Mouse (Mus musculus) common myeloid progenitor, adult 5-6 weeks (primary cell): Measurements from ENCODE around the gene Tfb2m. TPM values are rescaled to one million over a fixed set of nuclear protein-coding genes. Genes with fewer than 3 reads are reported as not detected.

Experiments used
- ATAC-seq: replicated peaks from 2 replicates; pipeline ENCODE4 v1.8.0; 2016; ENCODE audit warnings: low read depth, mild to moderate bottlenecking, moderate TSS enrichment, inconsistent platforms; ENCODE audit not compliant: poor library complexity, severe bottlenecking
- total RNA-seq: library from RNA; stranded (forward); fragments of 200-1000, 187-1606 nt; gene quantifications from 2 replicates; pipeline ENCODE4 v1.2.3, GENCODE M21; 2017

The Tfb2m gene
- total RNA-seq, 1 experiment from 2014 or later, result 41.3 TPM

- peak; percentile 63 for ATAC-seq
These were observed 14.9 kb upstream of the Tfb2m start for GRCm38 (mm10) chr1:179560845-179561430.

DNA sequence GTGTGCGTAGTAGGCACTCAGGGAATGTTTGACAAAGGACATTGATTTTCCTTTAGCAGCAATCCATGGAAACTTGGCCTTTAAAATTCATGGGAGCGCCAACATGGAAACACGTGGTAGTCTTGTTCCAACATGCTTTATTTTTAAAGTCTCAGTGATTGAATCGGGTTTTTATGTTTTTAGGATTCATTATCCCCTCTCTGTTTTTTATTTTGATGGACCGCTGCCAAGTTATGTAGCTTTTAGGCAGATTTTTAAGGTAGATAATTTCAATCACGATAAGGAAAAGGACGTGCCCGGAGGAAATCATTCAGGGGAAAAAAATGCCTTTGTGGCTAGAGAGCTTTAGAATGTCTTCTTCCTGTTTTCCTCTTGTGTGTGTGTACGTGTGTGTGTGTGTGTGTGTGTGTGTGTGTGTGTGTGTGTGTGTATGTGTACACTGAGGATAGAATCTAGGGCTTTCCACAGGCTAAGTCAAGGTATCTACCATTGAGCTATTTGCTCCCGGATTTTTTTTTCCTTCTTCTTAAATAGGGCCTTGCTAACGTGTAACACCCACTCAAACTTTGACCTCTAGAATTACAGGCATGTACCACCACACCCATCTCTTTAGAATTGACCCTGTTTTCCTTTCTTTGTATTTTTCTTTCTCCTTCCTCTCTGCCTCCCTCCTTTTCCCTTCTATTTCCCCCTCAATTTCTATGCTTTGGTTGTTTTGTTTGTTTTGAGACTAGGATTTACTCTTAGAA is 13.6 kb upstream of the Tfb2m start:
- ATAC-seq, result no peak

DNA sequence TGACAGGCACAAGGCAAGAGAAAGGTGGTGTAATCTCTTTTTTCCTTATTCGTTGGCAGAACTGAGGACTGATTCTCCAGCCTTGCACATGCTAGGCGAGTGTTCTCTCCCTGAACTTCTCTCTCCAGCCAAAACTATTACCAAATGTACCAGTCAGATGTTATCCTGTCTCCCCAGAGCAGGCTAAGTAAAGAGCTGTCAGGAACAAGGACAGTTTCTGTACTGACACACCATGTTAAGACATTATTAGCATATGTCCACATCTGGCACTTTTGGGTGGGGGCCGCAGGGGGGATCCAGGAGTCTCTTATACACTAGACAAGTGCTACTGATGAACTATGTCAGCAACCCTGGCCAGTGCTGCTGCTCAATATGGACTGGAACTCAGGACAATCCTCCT is 10.9 kb upstream of the Tfb2m start:
- ATAC-seq, result no peak

- no peak for ATAC-seq
These were observed 7.9 kb upstream of the Tfb2m start for GRCm38 (mm10) chr1:179553949-179554347.

GRCm38 (mm10) chr1:179553197-179553948 is 7.3 kb upstream of the Tfb2m start:
- ATAC-seq, result no peak

DNA sequence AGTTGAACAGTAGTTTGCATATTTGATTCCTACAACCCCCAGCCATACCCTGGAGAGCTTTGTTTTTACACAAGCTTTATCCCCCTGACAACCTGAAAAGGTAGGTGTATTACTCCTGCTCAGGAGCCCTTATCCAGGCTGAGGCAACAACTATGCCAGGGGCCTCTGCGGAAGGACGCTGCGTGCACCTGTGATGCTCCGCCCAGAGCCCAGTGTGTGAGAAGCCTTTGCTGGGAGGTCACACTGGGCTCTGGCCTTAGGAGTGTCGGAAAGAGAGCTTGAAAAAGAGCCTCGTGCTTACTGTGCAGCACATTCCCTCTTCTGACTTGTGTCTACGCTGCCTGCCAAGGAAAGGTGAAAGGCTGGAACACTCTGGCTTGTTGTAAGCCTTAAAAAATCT is 6.7 kb upstream of the Tfb2m start:
- ATAC-seq, result no peak

DNA sequence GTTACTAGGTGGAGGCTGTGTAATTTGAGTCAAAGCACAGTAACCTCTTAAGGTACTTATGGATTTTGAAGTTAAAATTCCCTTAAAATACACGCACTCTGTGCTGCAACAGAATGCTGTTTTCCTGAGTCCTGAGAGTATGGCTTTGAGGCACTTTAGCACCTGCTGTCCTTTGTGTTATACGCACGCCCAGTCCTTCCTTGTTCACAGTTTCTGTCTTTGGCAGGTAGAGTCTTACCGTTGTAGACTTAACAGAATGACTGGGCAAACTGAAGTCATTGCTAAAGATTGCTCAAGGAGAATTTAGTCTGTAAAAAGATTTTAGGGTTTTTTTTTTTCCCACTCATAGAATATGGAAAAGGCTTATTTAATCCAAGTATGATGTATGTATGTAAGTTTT is 5.9 kb upstream of the Tfb2m start:
- no peak for ATAC-seq

GRCm38 (mm10) chr1:179551336-179551735 is 5.3 kb upstream of the Tfb2m start:
- peak; percentile 59 for ATAC-seq

- no peak for ATAC-seq
These were observed 3.1 kb upstream of the Tfb2m start for GRCm38 (mm10) chr1:179548996-179549752.

- no peak for ATAC-seq
These were observed 2.2 kb upstream of the Tfb2m start for GRCm38 (mm10) chr1:179548220-179548619.

- no peak for ATAC-seq
These were observed 1.1 kb upstream of the Tfb2m start for GRCm38 (mm10) chr1:179547176-179547575.

- peak; percentile 53 for ATAC-seq
These were observed 467 bp upstream of the Tfb2m start for GRCm38 (mm10) chr1:179546551-179546917.

- no peak for ATAC-seq
These were observed 4.6 kb downstream of the Tfb2m start for GRCm38 (mm10) chr1:179541502-179541901.

DNA sequence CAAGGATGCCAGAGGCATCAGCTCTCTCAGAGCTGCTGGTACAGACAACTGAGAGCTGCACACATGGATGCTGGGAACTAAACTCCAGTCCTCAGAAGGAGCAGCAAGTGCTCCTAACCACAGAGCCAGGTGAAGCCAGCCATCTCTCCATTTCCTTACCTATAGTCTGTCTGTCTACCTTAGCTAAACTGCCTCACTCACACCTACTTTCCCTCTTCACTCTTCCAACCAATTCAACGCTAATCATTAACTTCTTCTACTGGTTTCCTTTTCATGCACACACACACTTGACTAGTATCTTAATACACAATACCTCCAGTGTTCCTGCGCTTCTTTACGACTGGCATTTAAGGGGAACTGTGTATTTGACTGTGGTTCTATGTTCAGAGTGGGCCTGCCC is 6.2 kb downstream of the Tfb2m start:
- no peak for ATAC-seq

DNA sequence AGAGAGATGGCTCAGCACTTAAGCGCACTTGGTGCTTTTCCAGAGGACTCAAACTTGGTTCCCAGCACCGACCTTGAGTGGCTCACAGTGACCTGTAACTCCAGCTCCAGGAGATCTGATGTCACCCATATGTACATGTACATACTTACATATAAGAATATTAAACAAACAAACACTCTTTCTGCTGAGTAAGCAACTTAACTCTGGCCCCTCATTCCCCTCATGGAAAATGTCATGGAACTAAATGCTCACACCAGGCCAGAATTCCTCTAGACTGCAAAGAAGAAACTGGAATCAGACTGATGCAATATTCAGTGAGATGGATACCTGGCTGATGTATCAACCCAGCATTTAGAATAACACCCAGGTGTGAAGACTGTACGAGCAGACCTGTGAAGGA is 7.0 kb downstream of the Tfb2m start:
- no peak for ATAC-seq

DNA sequence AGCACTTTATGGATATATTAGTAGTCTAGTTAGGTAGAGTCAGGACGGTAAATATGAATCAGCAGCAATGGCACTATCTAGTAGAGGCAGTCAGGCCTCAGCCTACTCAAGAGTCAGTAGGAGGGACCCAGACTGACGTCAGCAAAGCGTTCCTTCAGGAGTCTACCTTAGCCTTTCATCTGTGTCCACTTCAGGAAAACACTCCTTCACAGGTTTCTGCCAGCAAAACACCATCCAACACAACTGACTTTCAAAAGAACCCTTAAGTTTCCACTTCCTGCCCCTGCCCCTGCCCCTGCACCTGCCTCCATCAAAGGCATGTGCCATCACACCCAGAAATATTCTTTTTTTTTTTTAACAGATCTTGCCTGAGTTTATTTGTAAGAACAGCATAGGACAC is 26.2 kb downstream of the Tfb2m start:
- no peak for ATAC-seq

DNA sequence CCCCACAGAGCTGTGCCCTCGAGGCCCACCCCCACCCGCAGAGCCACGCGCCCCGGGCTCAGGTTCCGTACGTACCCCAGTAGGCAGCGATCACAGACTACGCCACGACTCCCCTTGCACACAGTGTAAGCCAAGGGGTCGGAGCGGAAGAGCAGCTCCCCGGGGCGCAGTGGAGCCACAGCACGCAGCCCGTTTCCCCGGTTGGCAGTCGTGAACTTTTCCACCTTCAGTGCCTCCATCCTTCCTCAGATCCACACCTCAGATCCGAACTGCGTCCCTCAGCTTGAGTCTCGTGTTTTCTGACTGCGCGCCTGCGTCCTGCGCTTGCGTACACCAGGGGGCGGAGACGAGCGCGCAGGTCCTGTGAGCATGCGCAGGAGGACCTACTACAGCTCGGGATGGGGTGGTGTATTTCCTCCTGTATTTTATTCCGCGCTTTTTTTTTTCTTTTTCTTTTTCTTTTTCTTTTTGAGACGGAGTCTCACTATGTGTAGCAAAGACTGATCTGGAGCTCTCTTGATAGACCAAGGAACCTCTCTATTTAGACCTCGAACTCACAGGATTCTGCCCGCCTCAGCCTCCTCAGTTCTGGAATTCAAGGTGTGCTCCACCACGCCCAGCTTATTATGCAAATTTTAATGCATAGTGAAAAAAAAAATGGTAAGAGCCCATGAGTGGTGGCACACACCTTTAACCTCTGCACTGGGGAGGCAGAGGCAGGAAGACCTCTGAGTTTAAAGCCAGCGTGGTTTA is 28.2 kb downstream of the Tfb2m start, which contains the start of gene Smyd3:
Smyd3 (minus strand) TSS at position 329 of the 753 bp plus-strand sequence.
- peak; percentile 86 for ATAC-seq

DNA sequence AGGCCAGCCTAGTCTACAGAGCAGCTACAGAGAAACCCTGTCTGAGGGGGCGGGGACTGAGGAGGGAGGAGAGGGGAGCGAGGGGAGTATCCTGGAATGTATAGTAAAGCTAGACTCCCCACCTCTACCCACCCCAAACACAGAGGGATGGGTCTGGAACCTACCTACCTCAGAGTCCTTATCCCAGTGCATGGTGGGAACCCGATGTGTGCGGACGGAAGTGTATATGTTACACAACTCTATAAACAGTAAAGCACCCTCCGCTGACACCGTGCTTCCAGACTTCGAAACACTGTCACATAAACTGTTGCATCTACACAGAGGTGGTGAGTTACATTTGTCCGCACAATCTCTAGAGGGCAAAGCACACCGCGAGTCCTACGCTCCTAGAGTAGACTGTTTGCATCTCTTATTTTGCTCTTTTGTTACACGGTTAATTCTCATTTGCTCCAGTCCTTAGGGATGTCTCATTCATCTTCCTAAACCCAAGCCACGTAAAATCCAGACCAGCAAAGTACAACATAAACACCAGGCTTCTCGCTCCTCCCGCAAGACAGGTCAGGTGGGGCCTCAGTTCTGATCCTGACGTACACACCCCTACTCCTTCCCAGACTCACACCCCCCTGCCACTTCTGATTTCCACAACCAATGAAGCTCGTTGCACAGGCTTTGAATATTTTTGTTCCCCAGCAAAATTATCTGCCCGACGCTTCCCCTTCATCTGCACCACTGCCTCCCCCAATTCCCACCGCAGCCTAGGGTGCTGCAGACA is 28.9 kb downstream of the Tfb2m start:
- ATAC-seq, result peak; percentile 66

GRCm38 (mm10) chr1:179511895-179512294 is 34.2 kb downstream of the Tfb2m start:
- no peak for ATAC-seq
